Mouse (Mus musculus) cerebellum, postnatal 4 days (tissue): ENCODE measurements around the gene Wscd1.

Source experiments
- DNase-seq, 2 experiments: peaks; one replicate each; pipeline ENCODE4 v3.0.0; 2022; ENCODE audit warnings: low spot score in 2 of 2, mixed read lengths in 1 of 2

The Wscd1 gene

GRCm38 (mm10) chr11:71822031-71822430, 72.3 kb downstream of the Wscd1 start:
- DNase-seq: no peak

- peak in 1 of 2 experiments; percentile 16 for DNase-seq
Observed at GRCm38 (mm10) chr11:71824971-71825370, 75.3 kb downstream of the Wscd1 start.
